Comparison of ENCODE assay signal across 9 mouse cellular contexts in genomic region chr2:28756201-28756600, GRCm38 (mm10). TPM values are rescaled to one million over a fixed set of nuclear protein-coding genes. Genes with fewer than 3 reads are reported as not detected.
DNase-seq lines count a peak whose midpoint lies in the region; ATAC-seq and TF ChIP-seq lines count a peak whose summit lies in the region.
"Had no signal": no experiment of that assay in that cellular context is flagged by ENCODE, and none has a peak within 500 bp of the region (broad histone marks: within the 10 kb centered on the region; RNA-seq: fewer than 3 reads in every experiment).

No protein-coding gene starts in this region.

- TF ChIP-seq POLR2A in MEL (IDR thresholded peaks at IDR 0.05; ENCODE audit: control insufficient read depth in 1 of 2, insufficient read depth in 1 of 2, low read depth in 1 of 2, low read length in 2 of 2, poor library complexity in 1 of 2) = no peak

- H3K9ac ChIP-seq in MEL (ENCODE audit: control insufficient read depth, low read depth, low read length, poor library complexity, severe bottlenecking) = peak overlapping the region; percentile 53
- no peak overlapping the region for H3K9ac ChIP-seq in heart, postnatal 0 days (replicated peaks; ENCODE audit: low read depth, low read length)
- H3K9ac ChIP-seq: neural tube, embryonic 12.5 days had no signal

- intact Hi-C loops in left cerebral cortex, postnatal 14 days (cut with DNase I) = loop anchor here (2.0 to 5.0 kb wide), 4 partner anchors 85 to 221 kb away; partner anchors contain the start of genes Ddx31 and Gtf3c4

- peaks cover 0 to 12% of the 10 kb centered on the region in 2 experiments; a peak in 2 of 4 replicates for H3K4me1 ChIP-seq in MEL (ENCODE audit: control insufficient read depth in 1 of 2, insufficient read depth in 2 of 2, low read length in 2 of 2)
- H3K4me1 ChIP-seq in heart, postnatal 0 days (ENCODE audit: control insufficient read depth, insufficient read depth) = no peaks in the 10 kb centered on the region

- no peak overlapping the region for H3K4me2 ChIP-seq in heart, postnatal 0 days (ENCODE audit: low read depth, low read length)
- H3K4me2 ChIP-seq: neural tube, embryonic 12.5 days had no signal

- WGBS in heart, postnatal 0 days = 28% methylated on average over 4 of the region's 4 CpGs

- no peaks in the 10 kb centered on the region for H3K27me3 ChIP-seq in MEL (ENCODE audit: control insufficient read depth in 1 of 2, insufficient read depth in 2 of 2, low read length in 2 of 2)
- peaks cover 26% of the 10 kb centered on the region for H3K27me3 ChIP-seq in heart, postnatal 0 days (ENCODE audit: control insufficient read depth, insufficient read depth, low read length)

- H3K36me3 ChIP-seq in MEL (ENCODE audit: control insufficient read depth in 1 of 2, insufficient read depth in 2 of 2, low read length in 2 of 2) = peaks cover 0 to 5% of the 10 kb centered on the region in 2 experiments; a peak in 2 of 4 replicates
- no peaks in the 10 kb centered on the region for H3K36me3 ChIP-seq in heart, postnatal 0 days (replicated peaks; ENCODE audit: control insufficient read depth, insufficient read depth, low read length)
- H3K36me3 ChIP-seq: neural tube, embryonic 12.5 days had no signal

- peak; percentile 74 to 92 (median 81) for TF ChIP-seq CTCF in MEL (IDR thresholded peaks at IDR 0.05 in 2 of 3, conservative IDR thresholded peaks at IDR 0.05 in 1 of 3; ENCODE audit: control insufficient read depth in 1 of 3, insufficient read depth in 1 of 3, low read depth in 2 of 3, low read length in 3 of 3, poor library complexity in 1 of 3, severe bottlenecking in 1 of 3)
- peak; percentile 71 for TF ChIP-seq CTCF in heart, postnatal 0 days (IDR thresholded peaks at IDR 0.05; ENCODE audit: low read depth)

- peak; percentile 88 for TF ChIP-seq RAD21 in MEL (IDR thresholded peaks at IDR 0.05; ENCODE audit: low read depth, low read length)

- DNase-seq in layer of hippocampus, adult 11-12 months (ENCODE audit: low spot score) = peak; percentile 46
- DNase-seq in layer of hippocampus, adult 9-10 months (ENCODE audit: low spot score) = no peak
- peak; percentile 87 for DNase-seq in MEL (ENCODE audit: low read depth, low spot score)
- DNase-seq in cerebellum, postnatal 14 days = peak; percentile 60 to 77
- peak; percentile 66 for DNase-seq in heart, postnatal 0 days (ENCODE audit: low spot score)
- DNase-seq in left cerebral cortex, postnatal 14 days (ENCODE audit: low spot score in 2 of 2) = peak; percentile 35 to 55
- DNase-seq in natural killer cell, adult 2 months (ENCODE audit: low spot score in 2 of 2) = peak; percentile 13 to 24

- H3K9me3 ChIP-seq in MEL (replicated peaks; ENCODE audit: insufficient read depth, low read length) = no peaks in the 10 kb centered on the region
- no peaks in the 10 kb centered on the region for H3K9me3 ChIP-seq in heart, postnatal 0 days (replicated peaks; ENCODE audit: control insufficient read depth, low read length)
- H3K9me3 ChIP-seq: neural tube, embryonic 12.5 days had no signal

- no peak for TF ChIP-seq EP300 in MEL (IDR thresholded peaks at IDR 0.05; ENCODE audit: low read depth in 1 of 2, low read length in 2 of 2)
- TF ChIP-seq EP300 in heart, postnatal 0 days (IDR thresholded peaks at IDR 0.05; ENCODE audit: low read depth) = no peak

- H3K27ac ChIP-seq in MEL (ENCODE audit: control insufficient read depth, low read depth, low read length) = no peak overlapping the region
- H3K27ac ChIP-seq in heart, postnatal 0 days (ENCODE audit: low read depth) = no peak overlapping the region
- H3K27ac ChIP-seq: neural tube, embryonic 12.5 days had no signal

- no peaks in the 10 kb centered on the region for H3K79me2 ChIP-seq in MEL (ENCODE audit: control insufficient read depth, insufficient read depth, low read length, poor library complexity)

- H3K4me3 ChIP-seq in MEL (ENCODE audit: control insufficient read depth in 1 of 2, insufficient read depth in 1 of 2, low read depth in 2 of 2, low read length in 2 of 2) = no peak overlapping the region
- H3K4me3 ChIP-seq in heart, postnatal 0 days (ENCODE audit: low read depth, low read length) = no peak overlapping the region
- H3K4me3 ChIP-seq: neural tube, embryonic 12.5 days had no signal

- peak; percentile 44; the same call in 1 of the 2 replicates for ATAC-seq in heart, postnatal 0 days (ENCODE audit: insufficient read depth, low read depth)
- ATAC-seq in activated CD4-positive, CD25-positive, alpha-beta regulatory T cell, adult 4 months = no peak

TF ChIP-seq in MEL, 35 proteins besides CTCF, POLR2A, EP300 and RAD21:
- TF ChIP-seq MAZ (IDR thresholded peaks at IDR 0.05; ENCODE audit: low read depth, low read length) (no peak), SIN3A (IDR thresholded peaks at IDR 0.05; ENCODE audit: low read length) (peak; percentile 55), TCF12 (IDR thresholded peaks at IDR 0.05; ENCODE audit: low read depth, low read length) (no peak), POLR2AphosphoS5 (IDR thresholded peaks at IDR 0.05; ENCODE audit: borderline replicate concordance, low read depth, low read length) (no peak), ZC3H11A (IDR thresholded peaks at IDR 0.05; ENCODE audit: low read depth, low read length) (peak; percentile 83), ELF1 (IDR thresholded peaks at IDR 0.05; ENCODE audit: low read depth, low read length) (peak; percentile 75; the same call in 1 of the 2 replicates), SMC3 (IDR thresholded peaks at IDR 0.05; ENCODE audit: low read depth, low read length) (peak; percentile 91), ETS1 (IDR thresholded peaks at IDR 0.05; ENCODE audit: low read depth, low read length) (no peak), TBP (IDR thresholded peaks at IDR 0.05; ENCODE audit: low read depth, low read length) (peak; percentile 46; the same call in 1 of the 2 replicates)

RNA-seq across cellular contexts. Expression of gene Ak8, which starts 56.2 kb away (rescaled TPM):
- total RNA-seq in MEL (2012; rRNA removed) = 0.49 and 1.5 TPM in 2 replicates
- 1 to 10 TPM in 1 of 2 experiments, not detected in 1; 2.6 TPM for polyA plus RNA-seq in MEL (2012; ENCODE audit: insufficient read depth in 1 of 2, insufficient read length in 2 of 2, low read depth in 1 of 2, low replicate concordance in 2 of 2, missing spikeins in 1 of 2)
- total RNA-seq in heart, postnatal 0 days (2014; rRNA removed; ENCODE audit: low replicate concordance) = not detected in 2 replicates
- polyA plus RNA-seq in heart, postnatal 0 days (2015; fragmentation: Nextera tagmentation; extraction: Ambion mirVana) = 0.37 and 0.59 TPM in 2 replicates
- 1 to 10 TPM; 1.7 to 2.1 TPM for total RNA-seq in left cerebral cortex, postnatal 14 days (2021)
- not detected for polyA plus RNA-seq in activated CD4-positive, CD25-positive, alpha-beta regulatory T cell, adult 4 months (2017; shearing (Covaris generic))

RNA-seq across cellular contexts. Expression of gene Spaca9, which starts 56.7 kb away (rescaled TPM):
- total RNA-seq in MEL (2012; rRNA removed) = 0.36 and 0.92 TPM in 2 replicates
- 1 to 10 TPM in 1 of 2 experiments, not detected in 1; 5.4 TPM for polyA plus RNA-seq in MEL (2012; ENCODE audit: insufficient read depth in 1 of 2, insufficient read length in 2 of 2, low read depth in 1 of 2, low replicate concordance in 2 of 2, missing spikeins in 1 of 2)
- not detected in 2 replicates for total RNA-seq in heart, postnatal 0 days (2014; rRNA removed; ENCODE audit: low replicate concordance)
- 0.66 and 1.2 TPM in 2 replicates for polyA plus RNA-seq in heart, postnatal 0 days (2015; fragmentation: Nextera tagmentation; extraction: Ambion mirVana)
- not detected for total RNA-seq in left cerebral cortex, postnatal 14 days (2021)
- polyA plus RNA-seq in activated CD4-positive, CD25-positive, alpha-beta regulatory T cell, adult 4 months (2017; shearing (Covaris generic)) = 1 to 10 TPM in 1 of 2 experiments, not detected in 1; 1.4 TPM
